Mouse (Mus musculus) olfactory bulb, adult 2 months (tissue): Measurements from ENCODE around the gene Cemip. TPM values are rescaled to one million over a fixed set of nuclear protein-coding genes. Genes with fewer than 3 reads are reported as not detected.

ENCODE experiments used
- H3K27ac ChIP-seq: fragments of 200-500 bp; 2 replicates; pipeline ENCODE4 v1.5.1; 2012; ENCODE audit warnings: low read depth, low read length; ENCODE audit not compliant: insufficient read depth
- H3K4me1 ChIP-seq: fragments of 200-500 bp; 2 replicates; pipeline ENCODE4 v1.6.1; 2012; ENCODE audit warnings: low read length; ENCODE audit not compliant: control insufficient read depth, insufficient read depth
- H3K4me3 ChIP-seq: fragments of 200-500 bp; 2 replicates; pipeline ENCODE4 v1.5.1; 2012; ENCODE audit warnings: mild to moderate bottlenecking, low read depth, low read length, moderate library complexity; ENCODE audit not compliant: insufficient read depth
- CTCF ChIP-seq: fragments of 200-500 bp; IDR thresholded peaks from 2 replicates; pipeline ENCODE4 v1.5.1; 2012; ENCODE audit warnings: low read depth, mild to moderate bottlenecking, low read length, moderate library complexity; ENCODE audit not compliant: insufficient read depth
- POLR2A ChIP-seq: fragments of 200-500 bp; IDR thresholded peaks from 2 replicates; pipeline ENCODE4 v1.6.1; 2012; ENCODE audit warnings: mild to moderate bottlenecking, low read depth, low read length, moderate library complexity; ENCODE audit not compliant: insufficient read depth
- WGBS: fragments of 180-500 bp; shearing (Covaris S2); methylation state at CpG from one replicate; pipeline ENCODE4 v1.1.7; 2018; 5-methylcytosine and 5-hydroxymethylcytosine counted together
- polyA plus RNA-seq: library from polyadenylated mRNA; stranded (reverse); fragments of >200 nt; gene quantifications from 2 replicates; pipeline ENCODE4 v1.2.4, GENCODE M21; 2012; ENCODE audit warnings: low replicate concordance; ENCODE audit not compliant: missing spikeins, insufficient read depth, insufficient read length

Gene Cemip
- polyA plus RNA-seq, 1 experiment: not detected

DNA sequence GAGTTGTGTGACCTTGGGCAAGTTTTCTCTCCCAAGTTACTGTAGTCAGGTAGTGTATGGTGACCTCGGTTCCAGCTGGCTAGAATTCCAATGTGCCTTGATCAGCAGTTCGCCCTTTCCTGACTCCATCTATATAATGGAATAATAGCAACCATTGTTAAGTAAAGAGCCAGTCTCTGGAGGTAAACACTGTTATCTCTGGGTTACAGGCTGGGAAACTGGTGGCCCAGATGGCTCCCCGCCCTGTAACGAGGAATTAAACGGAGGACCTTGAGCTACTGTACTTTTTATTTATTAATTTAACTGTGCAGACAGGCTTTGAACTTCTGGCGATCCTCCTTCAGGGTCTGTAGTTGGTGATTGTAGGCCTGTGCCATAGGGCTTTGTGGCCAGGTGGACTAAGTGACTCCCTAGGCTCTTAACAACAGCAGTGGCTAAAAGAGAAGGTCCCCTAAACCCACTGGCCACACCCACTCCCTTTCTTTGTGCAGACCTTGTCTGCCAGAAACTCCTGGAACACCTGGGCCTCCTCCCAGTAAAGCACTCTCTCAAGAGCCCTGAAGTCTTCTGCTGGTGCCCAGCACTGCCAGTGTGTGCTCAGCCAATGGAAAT, 201.3 kb downstream of the Cemip start:
- Histone ChIP-seq H3K27ac (0 out of 2 replicates have a peak overlapping the region, but pooled peaks have one; percentile 89), H3K4me3 (peak overlapping the region; percentile 74), H3K4me1 (peaks cover 9% of the 10 kb centered on the region)
- 50% methylated on average over 6 of the region's 6 CpGs for WGBS
- TF ChIP-seq CTCF (no peak), POLR2A (no peak)

DNA sequence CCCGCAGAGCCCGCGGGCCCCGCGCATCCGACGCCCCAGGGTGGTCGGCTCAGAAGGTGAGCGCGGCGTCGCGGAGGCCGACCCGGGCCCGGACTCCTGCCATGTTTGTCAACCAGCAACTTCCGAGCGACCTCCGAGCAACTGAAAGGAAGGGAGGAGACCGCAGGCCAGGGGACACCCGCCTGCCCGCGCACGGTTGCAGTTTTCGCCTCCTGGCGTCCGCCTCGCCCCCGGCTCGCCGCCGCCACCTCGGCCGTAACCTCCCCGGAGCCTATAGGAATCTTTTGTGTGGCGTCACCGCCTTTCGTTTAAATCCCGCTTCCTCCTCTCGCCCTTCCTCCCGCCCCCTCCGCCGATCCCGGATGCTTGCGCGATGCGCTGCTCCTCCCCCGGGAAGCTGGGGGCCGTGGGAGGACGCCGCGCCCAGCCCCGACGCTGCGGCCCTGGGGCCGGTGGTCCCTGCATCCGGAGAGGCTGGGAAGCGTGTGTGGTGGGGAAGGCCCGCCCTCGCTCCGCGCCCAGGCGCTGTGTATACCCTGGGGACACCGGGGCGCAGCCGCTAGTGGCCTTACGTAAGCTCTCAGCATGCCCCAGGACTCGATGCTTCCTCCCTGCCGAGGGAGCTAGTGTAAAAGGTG, 202.2 kb downstream of the Cemip start, which contains the start of the genes Tlnrd1 and Mesd:
Gene Tlnrd1, minus strand, starts transcription at position 285 of the 638 bp plus-strand sequence.
Gene Mesd, plus strand, starts transcription at position 446 of the 638 bp plus-strand sequence.
- Histone ChIP-seq H3K4me1 (peaks cover 9% of the 10 kb centered on the region), H3K27ac (peak within 1 kb of the TSS; percentile 89), H3K4me3 (peak within 1 kb of the TSS; percentile 74)
- no peak for TF ChIP-seq CTCF
- TF ChIP-seq POLR2A: peak; percentile 73
- under 1% methylated on average over 69 of the region's 69 CpGs for WGBS

DNA sequence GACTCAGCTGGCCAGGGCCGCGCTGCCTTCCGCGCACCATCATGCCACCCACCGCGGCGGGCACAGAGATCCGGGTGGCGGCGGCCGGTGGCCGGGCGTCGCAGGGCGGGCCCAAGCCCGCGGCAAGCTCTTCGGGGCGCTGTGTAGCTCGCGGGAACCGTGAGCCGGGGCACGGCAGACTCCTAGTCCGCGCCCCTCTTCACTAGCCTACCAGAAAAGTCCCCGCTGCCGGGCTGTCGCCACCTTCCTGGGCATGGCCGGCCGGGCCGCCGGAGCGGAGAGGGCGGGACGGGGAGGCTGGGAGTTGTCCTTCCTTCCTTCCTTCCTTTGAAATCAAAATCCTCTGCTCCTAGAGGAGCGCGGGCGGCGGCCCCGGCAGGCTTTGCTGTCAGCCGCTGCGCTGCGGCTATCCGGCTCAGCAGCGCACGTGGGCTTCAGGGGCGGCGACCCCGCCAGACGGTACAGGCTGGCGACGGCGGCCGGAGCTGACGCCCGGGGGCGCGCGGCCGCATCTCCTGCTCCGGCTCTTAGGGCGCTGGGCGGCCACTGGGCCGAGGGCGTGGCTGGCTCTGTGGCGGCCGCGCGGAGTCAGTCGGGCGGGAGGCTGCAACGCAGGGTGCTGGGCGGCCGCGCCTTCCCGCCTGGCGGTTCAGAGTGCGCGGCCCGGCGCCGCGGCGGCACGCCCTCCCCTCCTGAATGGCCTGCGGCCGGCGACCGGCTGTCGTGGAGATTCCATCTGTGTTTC, 202.9 kb downstream of the Cemip start:
- peak overlapping the region; percentile 89 for H3K27ac ChIP-seq
- peaks cover 9% of the 10 kb centered on the region for H3K4me1 ChIP-seq
- TF ChIP-seq POLR2A: no peak
- TF ChIP-seq CTCF: no peak
- H3K4me3 ChIP-seq: peak overlapping the region; percentile 74
- under 1% methylated on average over 90 of the region's 91 CpGs for WGBS

Other genes starting within 250 kb of the Cemip start
- 138 TPM in 1 of 2 replicates, not detected in the other for gene Tlnrd1, start 202.2 kb downstream of the Cemip start, polyA plus RNA-seq
- gene Mesd, start 202.0 kb downstream of the Cemip start, polyA plus RNA-seq: not detected in 2 replicates
- not detected in 2 replicates for gene Abhd17c, start 65.4 kb upstream of the Cemip start, polyA plus RNA-seq